21 mouse cellular contexts compared by ENCODE assay signal in the genomic region with DNA sequence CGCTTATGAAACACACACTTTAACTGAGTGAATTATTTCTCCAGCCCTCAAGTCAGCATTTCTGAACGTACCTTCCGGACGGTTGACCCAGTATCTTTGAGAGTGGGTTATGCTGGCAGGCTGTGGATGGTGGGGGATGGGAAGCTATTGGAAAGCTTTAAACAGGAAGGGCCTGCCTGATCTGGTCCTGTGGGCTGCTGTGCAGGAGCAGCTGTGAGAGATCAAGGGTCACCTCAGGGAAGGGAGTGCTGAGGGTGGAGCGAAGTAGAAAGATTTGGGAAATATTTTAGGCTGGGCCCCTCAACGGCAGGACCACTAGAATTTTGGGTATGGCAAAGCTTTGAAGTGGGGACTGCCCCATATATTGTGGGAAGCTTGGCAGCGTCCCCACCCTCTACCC. TPM values are rescaled to one million over a fixed set of nuclear protein-coding genes. Genes with fewer than 3 reads are reported as not detected.
A peak's percentile ranks its signal among the peaks of the same experiment; 100 is the strongest.
DNase-seq lines count a peak whose midpoint lies in the region; ATAC-seq and TF ChIP-seq lines count a peak whose summit lies in the region.
"Had no signal": no experiment of that assay in that cellular context is flagged by ENCODE, and none has a peak within 500 bp of the region (broad histone marks: within the 10 kb centered on the region; RNA-seq: fewer than 3 reads in every experiment).

No protein-coding gene starts in this region.

- no peak overlapping the region for H3K4me3 ChIP-seq in lung, embryonic 14.5 days (ENCODE audit: low read depth, low read length)
- H3K4me3 ChIP-seq in lung, adult 2 months (replicated peaks; ENCODE audit: extremely low read depth, low read depth, low read length), result no peak overlapping the region
- no peak overlapping the region for H3K4me3 ChIP-seq in lung, embryonic 15.5 days
- H3K4me3 ChIP-seq in heart, adult 2 months, result no peak overlapping the region
- H3K4me3 ChIP-seq: embryonic facial prominence, embryonic 12.5 days; forebrain, embryonic 15.5 days; heart, embryonic 13.5 days; hindbrain, embryonic 15.5 days had no signal

- no peak overlapping the region for H3K9ac ChIP-seq in lung, embryonic 14.5 days
- H3K9ac ChIP-seq in lung, embryonic 15.5 days, result no peak overlapping the region
- H3K9ac ChIP-seq in heart, adult 2 months (ENCODE audit: low read depth, low read length), result no peak overlapping the region
- H3K9ac ChIP-seq: embryonic facial prominence, embryonic 12.5 days; forebrain, embryonic 15.5 days; heart, embryonic 13.5 days; hindbrain, embryonic 15.5 days had no signal

- no peaks in the 10 kb centered on the region for H3K79me2 ChIP-seq in heart, adult 2 months (replicated peaks; ENCODE audit: control insufficient read depth, insufficient read depth, low read length)

- H3K36me3 ChIP-seq in lung, embryonic 14.5 days (ENCODE audit: insufficient read depth), result no peaks in the 10 kb centered on the region
- no peaks in the 10 kb centered on the region for H3K36me3 ChIP-seq in lung, embryonic 15.5 days
- no peaks in the 10 kb centered on the region for H3K36me3 ChIP-seq in heart, adult 2 months (ENCODE audit: control insufficient read depth, insufficient read depth, low read length)
- H3K36me3 ChIP-seq: embryonic facial prominence, embryonic 12.5 days; forebrain, embryonic 15.5 days; hindbrain, embryonic 15.5 days had no signal

- no peak overlapping the region for H3K27ac ChIP-seq in lung, embryonic 14.5 days (ENCODE audit: low read depth)
- H3K27ac ChIP-seq in lung, embryonic 15.5 days, result no peak overlapping the region
- H3K27ac ChIP-seq in heart, adult 2 months, result no peak overlapping the region
- H3K27ac ChIP-seq: embryonic facial prominence, embryonic 12.5 days; forebrain, embryonic 15.5 days; heart, embryonic 13.5 days; hindbrain, embryonic 15.5 days had no signal

- ATAC-seq in lung, embryonic 14.5 days (ENCODE audit: insufficient read depth), result peak; percentile 49; the same call in 1 of the 2 replicates
- ATAC-seq in lung, embryonic 15.5 days (ENCODE audit: borderline replicate concordance, extremely low read depth, low FRiP score, low TSS enrichment), result 0 out of 2 replicates have a peak, but pooled peaks have one; percentile 27
- ATAC-seq: activated CD4-positive, CD25-positive, alpha-beta regulatory T cell, adult 4 months; forebrain, embryonic 15.5 days; intestine, embryonic 16.5 days; Patski had no signal

- no peaks in the 10 kb centered on the region for H3K27me3 ChIP-seq in lung, embryonic 14.5 days (ENCODE audit: insufficient read depth, low read length)
- H3K27me3 ChIP-seq in lung, embryonic 15.5 days, result no peaks in the 10 kb centered on the region
- no peaks in the 10 kb centered on the region for H3K27me3 ChIP-seq in heart, adult 2 months (ENCODE audit: control insufficient read depth, insufficient read depth, low read length)
- H3K27me3 ChIP-seq: embryonic facial prominence, embryonic 12.5 days; forebrain, embryonic 15.5 days; heart, embryonic 13.5 days; hindbrain, embryonic 15.5 days had no signal

- WGBS in lung, embryonic 14.5 days, result 31% methylated on average over 7 of the region's 7 CpGs
- 51% methylated on average over 7 of the region's 7 CpGs for WGBS in lung, adult 2 months
- 32% methylated on average over 7 of the region's 7 CpGs for WGBS in lung, embryonic 15.5 days
- 53% methylated on average over 7 of the region's 7 CpGs for WGBS in heart, adult 2 months

- no peak for TF ChIP-seq POLR2A in lung, adult 2 months (IDR thresholded peaks at IDR 0.05; ENCODE audit: borderline replicate concordance, extremely low read depth, low read depth, low read length)
- no peak for TF ChIP-seq POLR2A in heart, adult 2 months (IDR thresholded peaks at IDR 0.05; ENCODE audit: insufficient read depth, low read depth, low read length)

- TF ChIP-seq CTCF in lung, embryonic 14.5 days (IDR thresholded peaks at IDR 0.05; ENCODE audit: low read depth), result no peak
- no peak for TF ChIP-seq CTCF in lung, adult 2 months (IDR thresholded peaks at IDR 0.05; ENCODE audit: insufficient read depth, low read length)
- no peak for TF ChIP-seq CTCF in heart, adult 2 months (IDR thresholded peaks at IDR 0.05)

- TF ChIP-seq EP300 in heart, adult 2 months (IDR thresholded peaks at IDR 0.05; ENCODE audit: insufficient read depth, low read depth, low read length), result no peak

- no peak overlapping the region for H3K4me2 ChIP-seq in lung, embryonic 14.5 days
- no peak overlapping the region for H3K4me2 ChIP-seq in lung, embryonic 15.5 days
- H3K4me2 ChIP-seq: embryonic facial prominence, embryonic 12.5 days; forebrain, embryonic 15.5 days; heart, embryonic 13.5 days; hindbrain, embryonic 15.5 days had no signal

- peak; percentile 45 for DNase-seq in lung, embryonic 14.5 days
- no peak for DNase-seq in lung, adult 2 months
- peak; percentile 12 for DNase-seq in lung, postnatal 25 days (ENCODE audit: low spot score)
- no peak for DNase-seq in gastrocnemius, postnatal 25 days
- DNase-seq in heart, adult 2 months, result no peak
- DNase-seq: adrenal gland, postnatal 14 days; cerebellum, adult 2 months; cerebellum, postnatal 14 days; gastrocnemius, postnatal 14 days; heart, postnatal 36 days had no signal

- intact Hi-C loops in heart, adult 2 months (cut with DNase I), result no loop called here

- no peaks in the 10 kb centered on the region for H3K4me1 ChIP-seq in lung, embryonic 14.5 days (ENCODE audit: insufficient read depth)
- H3K4me1 ChIP-seq in lung, adult 2 months (ENCODE audit: control insufficient read depth, insufficient read depth, low read length), result no peaks in the 10 kb centered on the region
- H3K4me1 ChIP-seq in lung, embryonic 15.5 days, result no peaks in the 10 kb centered on the region
- H3K4me1 ChIP-seq in heart, adult 2 months (ENCODE audit: control insufficient read depth, insufficient read depth, low read length), result no peaks in the 10 kb centered on the region; the same call in 1 of the 2 replicates
- H3K4me1 ChIP-seq: embryonic facial prominence, embryonic 12.5 days; forebrain, embryonic 15.5 days; heart, embryonic 13.5 days; hindbrain, embryonic 15.5 days had no signal

- no peaks in the 10 kb centered on the region for H3K9me3 ChIP-seq in lung, embryonic 14.5 days (ENCODE audit: low read depth, low read length)
- H3K9me3 ChIP-seq in lung, embryonic 15.5 days, result no peaks in the 10 kb centered on the region
- H3K9me3 ChIP-seq: embryonic facial prominence, embryonic 12.5 days; forebrain, embryonic 15.5 days; hindbrain, embryonic 15.5 days had no signal

RNA-seq across cellular contexts. Expression of a gene that starts 16.9 kb away (rescaled TPM):
- polyA plus RNA-seq in lung, embryonic 14.5 days (2014; fragmentation: Nextera tagmentation; extraction: Ambion mirVana), result 0.16 TPM in 1 of 2 replicates, not detected in the other
- 0.02 and 0.07 TPM in 2 replicates for polyA plus RNA-seq in lung, adult 2 months (2012; rRNA removed)
- 0.13 and 0.20 TPM in 2 replicates for polyA plus RNA-seq in lung, embryonic 15.5 days (2015; fragmentation: Nextera tagmentation; extraction: Ambion mirVana)
- total RNA-seq in gastrocnemius, postnatal 25 days (2021), result under 1 TPM in 1 of 2 experiments, not detected in 1; 0.08 TPM
- not detected for total RNA-seq in heart, adult 2 months (2021)
- 0.03 and 0.06 TPM in 2 replicates for polyA plus RNA-seq in heart, adult 2 months (2012; rRNA removed)
- total RNA-seq: gastrocnemius, adult 18-20 months; granulocyte monocyte progenitor cell, adult 5-6 weeks had no signal
- polyA plus RNA-seq: activated CD4-positive, CD25-positive, alpha-beta regulatory T cell, adult 4 months; heart, postnatal 0 days; Patski had no signal

Comparison
In these comparisons a context has a peak if more than half of its experiments do, and no peak if none do; other contexts are left out.
1. DNase-seq: peak in lung, embryonic 14.5 days (single experiment) and lung, postnatal 25 days (single experiment); none in lung, adult 2 months (single experiment), gastrocnemius, postnatal 25 days (single experiment) and heart, adult 2 months (0 of 2).